Mouse (Mus musculus): Measurements from ENCODE around the gene Ap3d1. TPM values are rescaled to one million over a fixed set of nuclear protein-coding genes. Genes with fewer than 3 reads are reported as not detected.

The Ap3d1 gene
- total RNA-seq, 2 experiments from 2014 or later, result 140 to 153 TPM

- no peak for DNase-seq (ENCODE audit: low spot score in 2 of 2)
Observed at GRCm38 (mm10) chr10:80705033-80705432, 37.0 kb downstream of the Ap3d1 start.

GRCm38 (mm10) chr10:80704418-80704817 lies 37.6 kb downstream of the Ap3d1 start:
- no peak for DNase-seq (ENCODE audit: low spot score in 2 of 2)

GRCm38 (mm10) chr10:80703643-80704042 lies 38.4 kb downstream of the Ap3d1 start:
- DNase-seq (ENCODE audit: low spot score in 2 of 2), result no peak

- DNase-seq (ENCODE audit: low spot score in 2 of 2), result peak; percentile 92 to 96
Observed at GRCm38 (mm10) chr10:80702536-80703390, 39.3 kb downstream of the Ap3d1 start.

DNA sequence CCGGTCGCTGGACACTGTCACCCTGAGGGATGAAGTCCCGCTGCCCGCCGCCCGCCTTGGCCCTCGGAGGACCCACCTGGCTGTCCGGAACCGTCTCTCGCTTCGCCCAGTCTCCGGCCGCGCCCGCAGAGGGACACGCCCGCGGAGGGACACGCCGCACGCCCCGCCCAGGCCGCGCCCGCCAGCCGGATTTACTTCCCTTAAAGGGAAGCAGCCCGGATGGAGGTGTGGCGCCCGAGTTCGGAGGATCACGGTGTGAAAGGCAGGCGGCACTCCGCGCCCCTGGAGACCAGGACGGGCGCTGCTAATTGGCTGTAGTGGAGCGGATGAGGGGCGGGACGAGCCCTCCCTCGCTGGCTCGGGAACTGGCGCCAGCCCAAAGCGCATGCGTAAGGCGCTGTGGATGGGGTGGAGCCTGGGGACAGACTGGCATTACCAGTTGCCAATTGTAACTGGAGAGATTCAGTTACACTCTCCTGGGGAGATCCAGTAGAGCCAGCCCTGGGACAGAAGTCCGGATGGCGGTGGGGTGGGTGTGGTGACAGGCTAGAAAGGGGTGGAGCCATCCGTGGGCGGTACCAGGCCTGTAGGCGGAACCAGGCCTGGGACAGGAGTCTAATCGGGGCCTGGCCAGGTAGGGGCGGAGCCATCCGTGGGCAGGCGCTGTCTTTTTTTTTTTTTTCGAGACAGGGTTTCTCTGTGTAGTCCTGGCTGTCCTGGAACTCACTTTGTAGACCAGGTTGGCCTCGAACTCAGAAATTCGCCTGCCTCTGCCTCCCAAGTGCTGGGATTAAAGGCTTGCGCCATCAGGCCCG lies 40.1 kb downstream of the Ap3d1 start, which contains the start of the genes Mob3a and Izumo4:
Gene Mob3a, minus strand, starts transcription at position 257 of the 815 bp plus-strand sequence.
Gene Izumo4, plus strand, starts transcription at position 464 of the 815 bp plus-strand sequence.
- DNase-seq (ENCODE audit: low spot score in 2 of 2), result peak; percentile 97 to 99

DNA sequence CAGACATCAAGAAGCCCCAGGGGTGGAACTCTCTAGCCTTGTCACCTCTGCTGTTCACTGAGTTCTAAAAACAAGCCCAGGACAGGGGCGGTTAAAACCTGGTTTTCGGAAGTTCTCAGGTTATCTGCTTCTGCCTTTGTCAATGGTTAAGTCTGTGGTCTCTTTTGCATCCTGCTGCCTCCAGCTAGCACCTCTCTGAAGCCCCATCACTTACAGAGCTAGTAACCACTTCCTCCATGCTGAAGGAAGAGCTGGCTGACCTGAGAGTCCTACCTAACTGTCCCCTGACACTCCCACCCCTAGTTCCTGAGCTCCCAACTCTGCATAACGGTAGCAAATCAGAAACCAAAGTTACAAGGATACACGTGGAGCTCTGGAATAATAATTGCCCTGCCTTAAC lies 41.3 kb downstream of the Ap3d1 start:
- DNase-seq (ENCODE audit: low spot score in 2 of 2), result no peak

DNA sequence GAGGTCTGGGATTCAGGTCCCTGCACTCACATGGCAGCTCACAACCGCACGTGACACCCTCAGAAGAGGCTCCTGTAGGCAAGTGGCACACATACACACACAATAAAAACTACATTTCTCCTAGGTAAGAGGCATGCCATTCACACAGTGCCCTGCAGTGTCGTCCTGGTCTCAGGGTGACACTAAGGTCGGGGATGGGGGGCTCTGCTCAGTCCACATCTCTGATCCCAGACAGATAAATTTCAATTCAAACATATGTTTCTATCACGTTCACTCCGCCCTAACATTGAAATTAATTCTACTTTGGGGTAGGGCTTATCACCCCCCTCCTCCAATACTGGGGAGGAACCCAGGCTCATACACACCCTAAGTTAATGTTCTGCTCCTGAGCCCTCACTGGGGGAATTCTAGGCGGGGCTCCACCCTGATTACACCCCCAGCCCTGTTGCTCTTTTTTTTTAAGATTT lies 42.0 kb downstream of the Ap3d1 start:
- no peak for DNase-seq (ENCODE audit: low spot score in 2 of 2)

- no peak for DNase-seq (ENCODE audit: low spot score in 2 of 2)
Observed at GRCm38 (mm10) chr10:80698605-80699004, 43.5 kb downstream of the Ap3d1 start.

DNA sequence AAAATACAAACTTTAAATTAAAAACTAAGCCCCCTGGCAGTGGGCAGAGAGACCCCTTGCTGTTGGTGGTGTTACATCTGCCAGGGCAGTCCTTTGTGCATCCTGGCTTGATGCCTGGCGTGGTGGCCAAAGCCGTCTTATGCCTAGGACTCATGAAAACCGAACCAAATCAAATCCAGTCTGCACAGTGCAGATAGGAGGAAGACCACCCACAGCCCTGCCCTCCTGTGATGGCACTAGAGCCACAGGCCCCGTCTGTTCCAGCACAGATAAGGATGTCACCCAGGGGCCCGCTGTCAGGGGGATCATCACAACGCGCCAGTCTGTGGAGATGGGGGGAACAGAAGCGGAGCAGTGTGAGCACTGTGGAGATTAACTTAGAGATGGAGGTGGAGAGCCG lies 44.3 kb downstream of the Ap3d1 start:
- DNase-seq (ENCODE audit: low spot score in 2 of 2), result no peak

GRCm38 (mm10) chr10:80697393-80697787 lies 44.7 kb downstream of the Ap3d1 start:
- no peak for DNase-seq (ENCODE audit: low spot score in 2 of 2)

GRCm38 (mm10) chr10:80696502-80697392 lies 45.3 kb downstream of the Ap3d1 start:
- DNase-seq (ENCODE audit: low spot score in 2 of 2), result no peak

DNA sequence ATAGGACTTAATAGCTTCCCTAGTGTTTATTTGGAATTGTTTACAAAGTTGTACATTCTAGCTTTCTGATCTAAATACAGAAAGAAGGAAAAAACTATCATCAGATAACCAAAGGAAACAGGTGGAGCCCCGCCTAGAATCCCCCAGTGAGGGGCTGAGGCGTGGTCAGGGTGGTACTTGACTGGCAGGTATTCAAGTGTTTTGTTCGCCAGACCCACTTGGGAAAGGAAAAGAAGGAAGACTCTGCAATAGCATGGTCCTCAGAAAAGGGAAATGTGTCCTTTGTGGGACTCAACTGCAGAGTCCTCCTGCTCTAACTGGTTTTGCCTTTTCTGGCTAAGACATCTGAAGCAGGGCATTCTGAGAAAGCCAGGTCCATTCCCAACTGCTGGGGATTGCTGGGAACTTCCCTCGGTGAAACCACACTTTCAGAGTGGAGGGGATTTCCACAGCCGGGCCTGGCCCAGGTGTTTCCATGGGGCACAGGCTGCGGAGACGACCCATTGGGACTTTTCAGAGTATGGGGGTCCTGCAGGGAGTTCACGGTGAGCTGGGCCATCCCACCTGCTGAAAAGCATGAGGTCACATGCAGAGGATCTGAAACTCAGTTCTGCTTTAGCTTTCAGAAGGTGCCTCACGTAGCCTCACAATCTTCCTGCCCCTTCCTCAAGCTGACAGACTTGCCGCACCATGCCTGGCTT lies 46.1 kb downstream of the Ap3d1 start:
- no peak for DNase-seq (ENCODE audit: low spot score in 2 of 2)

GRCm38 (mm10) chr10:80695186-80695585 lies 46.9 kb downstream of the Ap3d1 start:
- DNase-seq (ENCODE audit: low spot score in 2 of 2), result no peak

- DNase-seq (ENCODE audit: low spot score in 2 of 2), result no peak
Observed at GRCm38 (mm10) chr10:80694159-80694938, 47.7 kb downstream of the Ap3d1 start.

GRCm38 (mm10) chr10:80693401-80694045 lies 48.5 kb downstream of the Ap3d1 start:
- DNase-seq (ENCODE audit: low spot score in 2 of 2), result no peak

DNA sequence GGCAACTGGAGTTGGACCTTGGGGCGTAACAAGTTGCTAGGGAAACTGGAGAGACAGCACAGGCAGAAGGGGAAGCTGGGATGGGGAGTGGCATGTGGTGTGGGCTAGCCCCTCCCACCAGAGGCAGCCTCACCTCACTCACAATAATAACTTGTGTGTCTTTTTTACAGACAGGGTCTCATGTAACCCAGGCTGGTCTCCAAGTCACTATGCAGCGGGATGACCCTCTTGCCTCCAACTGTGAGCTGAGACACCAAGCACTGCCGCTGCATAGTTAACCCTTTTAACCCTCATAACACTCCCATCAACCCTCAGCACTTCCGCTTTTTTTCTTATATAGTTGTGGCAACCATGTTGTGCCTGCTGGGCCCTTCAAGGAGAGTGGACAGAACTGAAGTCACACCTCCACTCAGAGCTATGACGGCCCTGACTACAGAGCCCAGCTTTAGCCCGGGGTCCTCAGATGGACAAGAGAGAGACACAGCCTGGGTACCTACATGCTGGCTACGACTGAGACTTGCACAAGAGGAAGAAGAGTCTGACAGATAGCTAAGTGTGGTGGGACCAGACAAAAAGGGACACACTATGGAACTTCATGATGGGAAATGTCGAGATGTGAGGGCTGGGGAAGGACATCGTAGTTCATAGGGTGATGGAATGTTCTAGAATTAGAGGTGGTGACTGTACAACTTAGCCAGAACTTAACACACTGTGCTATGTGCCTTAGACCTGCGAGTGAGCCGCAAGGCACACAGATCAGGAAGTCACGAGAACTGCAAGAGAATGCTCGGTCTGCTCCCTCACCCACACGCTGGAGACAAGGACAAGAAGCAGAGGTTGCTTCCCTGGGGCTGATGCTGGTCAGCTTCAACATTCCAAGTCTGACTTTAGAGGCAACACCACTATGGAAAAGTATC lies 49.6 kb downstream of the Ap3d1 start:
- DNase-seq (ENCODE audit: low spot score in 2 of 2), result no peak

DNA sequence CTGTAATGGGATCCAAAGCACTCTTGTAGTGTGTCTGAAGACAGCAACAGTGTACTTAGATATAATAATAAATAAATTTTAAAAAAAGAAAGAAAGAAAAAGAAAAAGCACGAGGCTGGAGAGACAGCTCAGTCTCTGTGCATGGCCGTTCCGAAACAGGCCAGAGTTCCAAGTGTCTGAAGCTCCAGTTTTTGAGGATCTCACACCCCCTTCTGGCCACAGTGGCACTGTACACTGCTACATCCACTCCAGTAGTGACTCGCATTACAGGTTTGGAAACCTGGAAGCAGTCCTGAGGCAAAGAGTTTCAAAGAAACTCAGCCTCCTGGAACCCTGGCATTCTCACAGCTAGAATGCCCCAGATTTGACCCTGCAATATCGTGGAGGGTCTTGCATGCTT lies 54.2 kb downstream of the Ap3d1 start:
- DNase-seq (ENCODE audit: low spot score in 2 of 2), result peak; percentile 58 to 59

GRCm38 (mm10) chr10:80686617-80687016 lies 55.4 kb downstream of the Ap3d1 start:
- DNase-seq (ENCODE audit: low spot score in 2 of 2), result no peak
